Mouse (Mus musculus) cerebellum, adult 2 months (tissue): ENCODE measurements around the gene Selenot. TPM values are rescaled to one million over a fixed set of nuclear protein-coding genes. Genes with fewer than 3 reads are reported as not detected.

Experiments used
- DNase-seq, 2 experiments: peaks; one replicate each; pipeline ENCODE4 v3.0.0; 2021
- H3K27ac ChIP-seq: fragments of 200-500 bp; 2 replicates; pipeline ENCODE4 v1.5.1; 2012; ENCODE audit warnings: low read length, control low read depth, inconsistent platforms; ENCODE audit not compliant: insufficient read depth
- H3K27me3 ChIP-seq: fragments of 200-500 bp; 2 replicates; pipeline ENCODE4 v1.6.1; 2012; ENCODE audit warnings: inconsistent platforms, mild to moderate bottlenecking, low read length, moderate library complexity; ENCODE audit not compliant: control insufficient read depth, insufficient read depth
- H3K4me1 ChIP-seq: fragments of 200-500 bp; 2 replicates; pipeline ENCODE4 v1.6.1; 2011; ENCODE audit warnings: low read length; ENCODE audit not compliant: control insufficient read depth, insufficient read depth
- H3K4me3 ChIP-seq: fragments of 200-500 bp; replicated peaks from 2 replicates; pipeline ENCODE3; 2011; ENCODE audit warnings: mild to moderate bottlenecking, low read depth, low read length, control low read depth; ENCODE audit not compliant: insufficient read depth
- CTCF ChIP-seq: fragments of 200-500 bp; IDR thresholded peaks from 2 replicates; pipeline ENCODE4 v1.5.1; 2011; ENCODE audit warnings: low read depth, mild to moderate bottlenecking, control low read depth, low read length, moderate library complexity, borderline replicate concordance; ENCODE audit not compliant: insufficient read depth
- POLR2A ChIP-seq: fragments of 200-500 bp; IDR thresholded peaks from 2 replicates; pipeline ENCODE4 v1.6.1; 2011; ENCODE audit warnings: low read length, control low read depth, borderline replicate concordance; ENCODE audit not compliant: insufficient read depth
- WGBS: fragments of 180-500 bp; shearing (Covaris S2); methylation state at CpG from one replicate; pipeline ENCODE4 v1.1.7; 2018; 5-methylcytosine and 5-hydroxymethylcytosine counted together
- polyA plus RNA-seq: library from polyadenylated mRNA; depleted of rRNA; stranded (reverse); fragments of >200 nt; gene quantifications from 2 replicates; pipeline ENCODE4 v1.2.3, GENCODE M21; 2012; rRNA removed

Selenot gene
- polyA plus RNA-seq, 1 experiment = 125 TPM

DNA sequence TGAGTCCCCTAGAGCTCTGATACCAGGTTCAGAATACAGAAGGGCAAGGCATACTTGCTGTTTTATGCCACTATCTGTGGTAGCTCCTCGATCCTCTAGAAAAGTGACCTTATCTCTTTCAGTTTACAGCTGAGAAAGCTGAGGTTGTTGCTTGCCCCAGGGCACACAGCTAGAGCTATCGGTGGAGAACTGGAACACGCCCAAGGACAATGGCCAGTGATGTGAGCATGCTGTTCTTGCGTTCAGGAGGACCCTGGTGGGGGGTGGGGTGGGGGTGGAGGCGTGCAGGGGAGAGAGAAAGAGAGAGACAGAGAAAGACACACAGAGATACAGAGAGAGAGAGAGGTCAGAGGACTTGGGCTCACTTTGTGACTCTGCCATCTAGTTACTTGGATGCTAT, 33.5 kb downstream of the Selenot start:
- Histone ChIP-seq H3K27me3 (no peaks in the 10 kb centered on the region), H3K4me1 (no peaks in the 10 kb centered on the region), H3K4me3 (no peak overlapping the region), H3K27ac (no peak overlapping the region)
- 66% methylated on average over 5 of the region's 5 CpGs for WGBS
- no peak for TF ChIP-seq CTCF
- TF ChIP-seq POLR2A = no peak
- no peak for DNase-seq

DNA sequence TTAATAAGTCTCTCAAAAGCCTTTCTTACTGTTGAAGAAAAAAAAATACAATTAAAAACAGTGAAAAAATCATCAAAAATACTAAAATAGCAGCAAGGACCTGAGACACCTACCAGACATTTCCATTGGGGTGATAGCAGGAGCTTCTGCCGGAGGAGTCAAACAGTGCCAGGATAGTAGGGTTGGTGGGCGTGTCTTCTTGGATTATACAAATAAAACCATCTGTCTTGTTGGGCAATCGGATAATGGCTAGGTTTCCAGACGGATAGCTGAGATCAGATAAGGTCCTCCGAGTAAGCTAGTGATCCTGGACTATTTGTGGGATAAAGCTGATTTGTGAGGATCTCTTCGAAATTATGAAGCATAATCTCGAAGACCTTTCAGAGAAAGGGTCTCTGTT, 44.6 kb downstream of the Selenot start:
- no peaks in the 10 kb centered on the region for H3K4me1 ChIP-seq
- H3K27ac ChIP-seq = no peak overlapping the region
- H3K27me3 ChIP-seq = no peaks in the 10 kb centered on the region
- WGBS = 46% methylated on average over 7 of the region's 7 CpGs
- H3K4me3 ChIP-seq = no peak overlapping the region
- no peak for TF ChIP-seq CTCF
- TF ChIP-seq POLR2A = no peak
- no peak for DNase-seq

DNA sequence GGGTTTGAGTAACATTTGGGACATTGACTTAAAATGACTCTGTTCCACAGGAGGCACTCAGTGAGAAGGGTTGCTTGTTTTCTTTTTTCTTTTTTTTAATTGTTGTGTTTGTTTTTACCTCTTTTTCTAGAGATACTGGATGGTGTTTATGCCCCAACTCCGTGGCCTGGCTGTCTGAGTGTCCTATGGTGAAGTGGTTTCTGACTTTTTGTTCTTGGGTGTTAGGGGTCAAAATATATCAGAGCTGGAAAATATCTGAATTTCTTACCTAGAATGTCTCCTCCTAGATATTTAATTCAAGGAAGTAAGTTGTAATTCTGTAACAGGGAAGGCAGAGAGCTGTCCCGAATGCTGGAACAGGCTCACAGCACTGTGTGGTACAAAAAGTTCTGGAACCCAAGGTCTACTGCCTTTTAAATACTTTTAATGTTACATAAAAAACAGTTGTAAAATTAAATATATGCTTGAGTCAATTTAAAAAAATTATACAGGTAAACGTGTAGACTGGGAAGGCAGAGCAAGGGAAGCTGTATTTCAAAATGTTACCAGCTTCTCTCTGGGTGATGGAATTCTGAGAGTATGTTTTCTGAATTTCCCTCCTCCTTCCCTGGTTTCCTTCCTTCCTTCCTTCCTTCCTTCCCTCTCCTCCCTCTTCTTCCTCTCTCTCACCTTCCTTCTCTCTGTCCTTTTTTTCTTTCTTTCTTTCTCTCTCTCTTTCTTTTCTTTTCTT, 46.4 kb downstream of the Selenot start:
- no peak for DNase-seq
- 72% methylated on average over 3 of the region's 3 CpGs for whole genome bisulfite sequencing
- Histone ChIP-seq H3K27ac (no peak overlapping the region), H3K4me3 (no peak overlapping the region), H3K4me1 (no peaks in the 10 kb centered on the region), H3K27me3 (no peaks in the 10 kb centered on the region)
- TF ChIP-seq POLR2A (no peak), CTCF (no peak)

DNA sequence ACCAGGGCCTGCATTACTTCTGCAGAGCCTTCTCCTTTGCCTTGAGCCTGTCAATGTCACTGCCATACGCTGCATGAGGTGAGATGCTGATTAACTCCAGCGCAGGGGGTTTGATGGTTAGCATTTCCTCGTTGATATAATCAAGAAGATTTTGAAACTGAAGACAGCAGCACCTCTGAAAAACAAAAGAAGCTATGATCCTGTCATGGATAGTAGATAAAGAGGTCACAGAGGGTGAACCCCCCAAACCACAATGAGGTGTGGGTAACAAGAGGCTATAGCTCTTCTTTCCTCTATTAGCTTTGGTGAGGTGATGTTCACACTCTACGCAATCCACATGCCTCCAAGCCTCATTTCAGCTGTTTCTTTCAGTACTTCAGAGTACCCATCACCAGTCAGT, 48.5 kb downstream of the Selenot start:
- TF ChIP-seq POLR2A = no peak
- Histone ChIP-seq H3K4me1 (no peaks in the 10 kb centered on the region), H3K27me3 (no peaks in the 10 kb centered on the region), H3K4me3 (no peak overlapping the region), H3K27ac (no peak overlapping the region)
- no peak for DNase-seq
- WGBS = 91% methylated on average over 4 of the region's 4 CpGs

DNA sequence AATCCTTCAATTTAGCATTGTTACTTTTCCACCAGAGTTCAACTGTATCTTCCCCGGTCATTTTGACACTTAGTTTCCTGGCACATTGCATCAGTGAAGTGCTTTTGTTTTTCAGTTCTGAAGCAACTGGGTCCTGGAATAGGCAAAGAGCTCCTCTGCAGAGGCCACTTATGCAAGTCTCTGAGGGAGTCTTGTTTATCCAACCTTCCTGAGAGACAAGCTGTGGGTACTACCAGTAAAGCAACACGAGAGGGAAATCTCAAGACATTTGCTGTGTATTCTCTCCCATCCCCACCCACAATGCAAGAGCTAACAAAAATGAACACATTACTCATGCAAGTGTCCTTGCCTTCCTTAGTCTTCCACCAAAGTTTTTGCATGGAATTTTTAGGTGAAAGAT, 55.3 kb downstream of the Selenot start:
- DNase-seq = no peak
- no peaks in the 10 kb centered on the region for H3K27me3 ChIP-seq
- no peak overlapping the region for H3K27ac ChIP-seq
- no peaks in the 10 kb centered on the region for H3K4me1 ChIP-seq
- TF ChIP-seq POLR2A = no peak
- no peak for TF ChIP-seq CTCF
- 81% methylated on average over 2 of the region's 2 CpGs for WGBS
- no peak overlapping the region for H3K4me3 ChIP-seq

DNA sequence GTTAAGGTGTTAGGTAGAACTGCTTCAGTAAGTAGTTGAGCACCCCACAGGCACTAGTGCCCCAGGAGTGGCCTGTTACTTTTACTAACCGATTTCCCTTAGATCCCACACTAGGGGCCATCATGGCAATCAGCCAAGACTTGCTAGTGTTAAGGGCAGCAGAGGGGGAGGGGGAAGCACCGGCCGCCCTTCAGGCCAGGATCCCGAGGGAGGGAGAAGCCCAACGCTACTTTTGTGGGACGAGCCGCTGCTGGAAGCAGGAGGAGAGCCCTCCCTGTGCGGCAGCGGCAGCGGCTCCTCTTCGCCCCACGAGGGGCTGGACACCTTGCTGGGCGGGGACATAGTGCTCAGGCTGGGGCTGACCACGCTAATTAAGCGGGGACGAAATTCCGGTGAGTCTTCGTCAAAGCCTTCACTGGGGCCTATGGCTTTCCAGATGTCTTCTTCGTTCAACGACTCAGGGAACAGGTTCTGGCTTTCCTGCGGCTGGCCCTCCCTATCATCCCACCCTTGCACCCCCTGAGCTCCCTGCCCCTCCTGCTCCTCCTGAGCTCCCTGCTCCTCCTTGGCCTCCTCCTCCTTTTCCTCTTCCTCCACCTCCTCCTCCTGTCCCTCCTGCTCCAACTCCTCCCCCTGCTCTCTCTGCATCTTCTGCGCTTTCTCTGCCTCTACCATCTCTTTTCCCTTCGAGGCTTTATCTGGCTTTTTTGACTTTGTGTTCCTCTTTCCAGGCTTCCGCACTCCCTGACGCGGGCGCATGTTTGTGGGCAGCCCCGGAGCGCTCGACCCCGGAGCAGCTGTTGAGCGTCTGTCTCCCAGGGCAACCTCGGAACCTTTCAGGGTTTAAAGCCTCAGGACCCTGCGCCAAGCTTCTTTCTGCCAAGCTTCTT, 60.2 kb downstream of the Selenot start, which contains the start of gene Erich6:
Erich6 (minus strand) TSS at position 802 of the 890 bp plus-strand sequence.
- TF ChIP-seq CTCF (no peak), POLR2A (no peak)
- Histone ChIP-seq H3K4me3 (peak within 1 kb of the TSS; percentile 76), H3K27ac (no peak within 1 kb of the TSS), H3K4me1 (no peaks in the 10 kb centered on the region), H3K27me3 (no peaks in the 10 kb centered on the region)
- under 1% methylated on average over 34 of the region's 34 CpGs for WGBS
- peak; percentile 35 to 40 for DNase-seq

Other genes starting within 250 kb of the Selenot start
- gene Tsc22d2, start 161.9 kb upstream of the Selenot start, polyA plus RNA-seq = 13.0 and 13.3 TPM in 2 replicates
- 36.9 and 37.0 TPM in 2 replicates for gene Eif2a, start 50.8 kb upstream of the Selenot start, polyA plus RNA-seq
- gene Serp1, start 50.7 kb upstream of the Selenot start, polyA plus RNA-seq = 22.3 and 23.4 TPM in 2 replicates
- 1.9 and 2.2 TPM in 2 replicates for gene Erich6, start 60.6 kb downstream of the Selenot start, polyA plus RNA-seq
- 25.0 and 26.7 TPM in 2 replicates for gene Siah2, start 115.8 kb downstream of the Selenot start, polyA plus RNA-seq
- 2.1 and 2.4 TPM in 2 replicates for gene Mindy4b-ps, start 245.7 kb downstream of the Selenot start, polyA plus RNA-seq